Mouse (Mus musculus): ENCODE results near the gene Qrich2. TPM values are rescaled to one million over a fixed set of nuclear protein-coding genes. Genes with fewer than 3 reads are reported as not detected.
A peak's percentile ranks its signal among the peaks of the same experiment; 100 is the strongest.

Gene Qrich2
- polyA plus RNA-seq, 1 experiment from 2014 or later: 0.08 TPM

DNA sequence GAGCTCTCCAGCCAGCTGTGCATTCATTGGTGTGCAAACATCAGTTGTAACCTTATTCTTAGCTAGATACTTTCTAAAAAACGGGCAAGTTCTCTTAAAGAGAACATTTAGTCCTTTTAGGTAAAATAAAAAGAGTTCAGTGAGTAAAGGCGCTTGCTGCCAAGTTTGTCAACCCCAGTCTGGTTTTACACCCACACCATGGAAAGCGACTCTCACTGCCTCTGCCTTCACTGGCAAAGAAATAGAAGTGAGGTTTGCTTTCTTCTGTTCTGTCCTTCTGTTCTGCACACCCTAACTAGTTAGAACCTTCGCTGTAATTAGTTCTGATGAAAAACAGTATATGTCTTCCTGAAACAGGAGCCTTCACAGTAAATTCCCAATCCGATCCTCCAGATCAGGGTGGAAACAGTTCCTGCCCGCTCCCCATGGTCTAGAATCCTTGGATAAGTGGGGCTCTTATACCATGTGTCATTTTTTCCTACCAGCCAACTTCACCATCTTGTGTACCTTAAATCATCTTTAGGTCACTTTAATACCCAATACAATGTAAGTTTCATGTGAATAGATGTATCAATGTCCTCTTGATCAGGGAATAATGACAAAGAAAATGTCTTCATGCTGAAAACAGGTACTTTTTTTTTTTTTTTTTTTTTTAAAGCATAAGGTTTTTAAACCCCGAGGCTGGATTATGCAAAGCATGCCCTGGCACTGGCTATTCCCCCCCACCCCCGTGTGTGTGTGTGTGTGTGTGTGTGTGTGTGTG is 33.3 kb downstream of the Qrich2 start:
- no peak for ATAC-seq (ENCODE audit: low FRiP score, low TSS enrichment)
- 52% methylated on average over 8 of the region's 8 CpGs for WGBS
- no peak overlapping the region for H3K4me3 ChIP-seq (ENCODE audit: low read depth, low read length)
- H3K27ac ChIP-seq (replicated peaks): peak overlapping the region; percentile 89
- TF ChIP-seq CTCF (IDR thresholded peaks at IDR 0.05; ENCODE audit: low read depth): no peak
- H3K27me3 ChIP-seq (ENCODE audit: control insufficient read depth, insufficient read depth, low read length): no peaks in the 10 kb centered on the region
- no peak overlapping the region; the same call in 1 of the 2 replicates for H3K4me2 ChIP-seq (replicated peaks; ENCODE audit: low read depth)
- no peaks in the 10 kb centered on the region; the same call in 1 of the 2 replicates for H3K36me3 ChIP-seq (ENCODE audit: control insufficient read depth, insufficient read depth, low read length)
- H3K9me3 ChIP-seq (ENCODE audit: control insufficient read depth, low read length): no peaks in the 10 kb centered on the region
- H3K4me1 ChIP-seq (replicated peaks; ENCODE audit: control insufficient read depth, insufficient read depth): peaks cover 11% of the 10 kb centered on the region
- DNase-seq (ENCODE audit: low spot score): no peak
- no peak overlapping the region for H3K9ac ChIP-seq (ENCODE audit: low read length)

DNA sequence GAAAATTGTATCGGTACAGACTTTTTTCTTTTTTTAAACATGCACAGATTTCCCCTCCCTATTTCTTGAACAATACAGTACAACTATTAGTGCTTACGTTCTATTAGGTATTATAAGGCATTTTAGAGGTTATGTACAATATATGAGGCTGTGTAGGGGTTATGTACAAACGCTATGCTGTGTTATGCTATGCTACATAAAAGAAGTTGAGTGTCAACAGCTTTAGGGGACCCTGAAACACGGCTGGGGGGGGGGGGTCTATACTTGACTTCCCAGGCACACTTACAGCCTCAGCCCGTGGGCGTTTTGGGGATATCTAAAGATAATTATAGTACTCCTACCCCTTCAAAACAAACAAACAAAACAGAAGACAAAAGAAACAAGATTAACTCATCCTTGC is 33.9 kb downstream of the Qrich2 start:
- Histone ChIP-seq H3K9me3 (ENCODE audit: control insufficient read depth, low read length) (no peaks in the 10 kb centered on the region), H3K27ac (replicated peaks) (peak overlapping the region; percentile 89), H3K36me3 (ENCODE audit: control insufficient read depth, insufficient read depth, low read length) (no peaks in the 10 kb centered on the region), H3K4me1 (replicated peaks; ENCODE audit: control insufficient read depth, insufficient read depth) (peaks cover 11% of the 10 kb centered on the region), H3K27me3 (ENCODE audit: control insufficient read depth, insufficient read depth, low read length) (no peaks in the 10 kb centered on the region), H3K4me3 (ENCODE audit: low read depth, low read length) (no peak overlapping the region), H3K4me2 (replicated peaks; ENCODE audit: low read depth) (no peak overlapping the region), H3K9ac (ENCODE audit: low read length) (no peak overlapping the region)
- DNase-seq (ENCODE audit: low spot score): no peak
- 44% methylated on average over 6 of the region's 6 CpGs for WGBS
- ATAC-seq (ENCODE audit: low FRiP score, low TSS enrichment): no peak
- TF ChIP-seq CTCF (IDR thresholded peaks at IDR 0.05; ENCODE audit: low read depth) (no peak), EP300 (optimal IDR thresholded peaks at IDR 0.05) (no peak)

DNA sequence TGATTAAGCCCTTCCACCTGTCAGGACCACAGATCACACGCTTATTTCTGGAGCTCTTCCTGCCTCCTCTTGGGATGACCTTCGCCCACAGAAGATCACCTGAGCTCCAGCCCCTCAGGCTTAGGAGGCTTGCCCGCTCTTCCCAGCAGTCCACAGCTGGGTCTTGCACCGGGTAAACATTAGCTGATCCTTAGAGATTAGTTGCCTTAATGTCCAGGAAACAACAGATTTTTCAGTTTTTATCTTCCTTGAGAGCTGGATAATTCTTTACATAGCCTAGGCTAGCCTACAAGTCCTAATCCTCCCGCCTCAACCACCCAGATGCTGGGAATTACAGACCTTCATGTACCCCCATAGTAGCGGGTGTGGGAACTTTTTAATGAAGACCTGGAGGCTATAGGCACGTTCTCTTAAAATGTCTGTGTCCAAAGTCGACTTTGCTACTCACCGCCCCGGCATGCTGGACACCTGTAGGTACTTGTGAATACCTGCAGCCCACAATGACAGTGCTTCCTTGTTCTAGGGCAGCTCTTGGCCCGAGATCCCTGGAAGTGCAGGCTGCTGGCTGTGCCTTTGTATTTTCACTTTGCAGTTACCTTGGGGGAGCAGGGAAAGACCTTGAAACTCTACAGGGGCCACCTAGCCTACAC is 34.5 kb downstream of the Qrich2 start:
- no peak for ATAC-seq (ENCODE audit: low FRiP score, low TSS enrichment)
- Histone ChIP-seq H3K9me3 (ENCODE audit: control insufficient read depth, low read length) (no peaks in the 10 kb centered on the region), H3K36me3 (ENCODE audit: control insufficient read depth, insufficient read depth, low read length) (no peaks in the 10 kb centered on the region), H3K4me1 (replicated peaks; ENCODE audit: control insufficient read depth, insufficient read depth) (peaks cover 5% of the 10 kb centered on the region), H3K27ac (replicated peaks) (peak overlapping the region; percentile 89), H3K27me3 (ENCODE audit: control insufficient read depth, insufficient read depth, low read length) (no peaks in the 10 kb centered on the region), H3K4me3 (ENCODE audit: low read depth, low read length) (no peak overlapping the region), H3K4me2 (replicated peaks; ENCODE audit: low read depth) (peak overlapping the region; percentile 28), H3K9ac (ENCODE audit: low read length) (peak overlapping the region; percentile 45)
- no peak for TF ChIP-seq EP300 (optimal IDR thresholded peaks at IDR 0.05)
- DNase-seq (ENCODE audit: low spot score): peak; percentile 59
- 39% methylated on average over 11 of the region's 11 CpGs for WGBS

GRCm38 (mm10) chr11:116430723-116431427 is 35.2 kb downstream of the Qrich2 start:
- no peaks in the 10 kb centered on the region; the same call in 1 of the 2 replicates for H3K4me1 ChIP-seq (replicated peaks; ENCODE audit: control insufficient read depth, insufficient read depth)
- H3K27me3 ChIP-seq (ENCODE audit: control insufficient read depth, insufficient read depth, low read length): no peaks in the 10 kb centered on the region
- 21% methylated on average over 22 of the region's 22 CpGs for WGBS
- no peaks in the 10 kb centered on the region for H3K9me3 ChIP-seq (ENCODE audit: control insufficient read depth, low read length)
- H3K9ac ChIP-seq (ENCODE audit: low read length): peak overlapping the region; percentile 45; the same call in 1 of the 2 replicates
- no peak overlapping the region for H3K4me3 ChIP-seq (ENCODE audit: low read depth, low read length)
- no peaks in the 10 kb centered on the region for H3K36me3 ChIP-seq (ENCODE audit: control insufficient read depth, insufficient read depth, low read length)
- H3K4me2 ChIP-seq (replicated peaks; ENCODE audit: low read depth): peak overlapping the region; percentile 28
- peak overlapping the region; percentile 89 for H3K27ac ChIP-seq (replicated peaks)
- DNase-seq (ENCODE audit: low spot score) (peak; percentile 56), ATAC-seq (ENCODE audit: low FRiP score, low TSS enrichment) (no peak)
- TF ChIP-seq CTCF (IDR thresholded peaks at IDR 0.05; ENCODE audit: low read depth) (no peak), EP300 (optimal IDR thresholded peaks at IDR 0.05) (no peak)

GRCm38 (mm10) chr11:116429862-116430613 is 36.0 kb downstream of the Qrich2 start:
- 67% methylated on average over 9 of the region's 9 CpGs for WGBS
- no peak overlapping the region for H3K9ac ChIP-seq (ENCODE audit: low read length)
- H3K4me1 ChIP-seq (replicated peaks; ENCODE audit: control insufficient read depth, insufficient read depth): no peaks in the 10 kb centered on the region
- ATAC-seq (ENCODE audit: low FRiP score, low TSS enrichment) (no peak), DNase-seq (ENCODE audit: low spot score) (no peak)
- no peaks in the 10 kb centered on the region for H3K9me3 ChIP-seq (ENCODE audit: control insufficient read depth, low read length)
- H3K4me2 ChIP-seq (replicated peaks; ENCODE audit: low read depth): no peak overlapping the region
- peak overlapping the region; percentile 89 for H3K27ac ChIP-seq (replicated peaks)
- H3K36me3 ChIP-seq (ENCODE audit: control insufficient read depth, insufficient read depth, low read length): no peaks in the 10 kb centered on the region
- H3K27me3 ChIP-seq (ENCODE audit: control insufficient read depth, insufficient read depth, low read length): no peaks in the 10 kb centered on the region
- TF ChIP-seq EP300 (optimal IDR thresholded peaks at IDR 0.05): no peak
- no peak for TF ChIP-seq CTCF (IDR thresholded peaks at IDR 0.05; ENCODE audit: low read depth)
- no peak overlapping the region for H3K4me3 ChIP-seq (ENCODE audit: low read depth, low read length)

Data from stomach, postnatal 0 days (tissue).